10 mouse cellular contexts compared by ENCODE assay signal in the genomic region with DNA sequence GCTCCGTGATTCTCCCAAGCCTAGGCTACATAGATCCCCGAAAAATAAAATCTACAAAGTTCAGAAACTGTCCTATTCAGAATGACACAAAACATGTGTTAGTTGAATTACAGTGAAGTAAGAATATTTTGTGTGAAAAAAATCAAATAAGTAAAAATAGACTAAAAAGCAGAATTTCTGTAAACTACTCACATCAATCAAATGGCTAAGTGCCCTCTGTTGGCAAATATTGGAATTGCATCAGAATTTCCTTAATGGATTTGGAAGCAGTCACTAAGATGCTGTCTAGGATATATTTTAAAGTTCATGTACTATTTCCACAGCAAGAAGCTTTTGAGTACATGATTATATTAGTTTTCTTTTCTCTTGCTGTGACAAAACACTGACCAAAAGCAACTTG. TPM values are rescaled to one million over a fixed set of nuclear protein-coding genes. Genes with fewer than 3 reads are reported as not detected.
DNase-seq lines count a peak whose midpoint lies in the region; ATAC-seq lines count a peak whose summit lies in the region.
"Had no signal": no experiment of that assay in that cellular context is flagged by ENCODE, and none has a peak within 500 bp of the region (broad histone marks: within the 10 kb centered on the region; RNA-seq: fewer than 3 reads in every experiment).

No protein-coding gene starts in this region.

- no peaks in the 10 kb centered on the region for H3K4me1 ChIP-seq in forebrain, embryonic 13.5 days
- H3K4me1 ChIP-seq: limb, embryonic 12.5 days had no signal

- H3K9me3 ChIP-seq in forebrain, embryonic 13.5 days (replicated peaks), result no peaks in the 10 kb centered on the region
- H3K9me3 ChIP-seq: limb, embryonic 12.5 days had no signal

- no peaks in the 10 kb centered on the region for H3K36me3 ChIP-seq in forebrain, embryonic 13.5 days (ENCODE audit: poor library complexity, severe bottlenecking)
- H3K36me3 ChIP-seq: limb, embryonic 12.5 days had no signal

- H3K4me2 ChIP-seq in forebrain, embryonic 13.5 days, result no peak overlapping the region
- H3K4me2 ChIP-seq: limb, embryonic 12.5 days had no signal

- DNase-seq in kidney, postnatal 14 days, result peak; percentile 45
- no peak for DNase-seq in kidney, adult 8-10 months
- DNase-seq in B cell, adult 2 months, result peak; percentile 45 to 59
- DNase-seq in ES-CJ7 (ENCODE audit: low read depth, low spot score), result peak; percentile 40
- DNase-seq in embryo, embryonic 9.5 days (ENCODE audit: extremely low spot score), result peak; percentile 23
- no peak for DNase-seq in frontal cortex, postnatal 10 days (ENCODE audit: low spot score in 2 of 2)
- DNase-seq in adrenal gland, postnatal 14 days, result no peak
- DNase-seq: cerebellum, adult 18-20 months had no signal

- H3K27me3 ChIP-seq in forebrain, embryonic 13.5 days, result no peaks in the 10 kb centered on the region
- H3K27me3 ChIP-seq: limb, embryonic 12.5 days had no signal

- WGBS in forebrain, embryonic 13.5 days, result 96% methylated on average over 2 of the region's 2 CpGs

- no peak overlapping the region for H3K9ac ChIP-seq in forebrain, embryonic 13.5 days
- H3K9ac ChIP-seq: limb, embryonic 12.5 days had no signal

- no peak overlapping the region for H3K4me3 ChIP-seq in forebrain, embryonic 13.5 days
- H3K4me3 ChIP-seq: limb, embryonic 12.5 days had no signal

- ATAC-seq in forebrain, embryonic 13.5 days, result no peak

- no peak overlapping the region for H3K27ac ChIP-seq in forebrain, embryonic 13.5 days
- H3K27ac ChIP-seq: limb, embryonic 12.5 days had no signal

RNA-seq across cellular contexts. Expression of a gene that starts 9.8 kb away (rescaled TPM):
- 36.8 and 40.3 TPM in 2 replicates for polyA plus RNA-seq in forebrain, embryonic 13.5 days (2015; fragmentation: Nextera tagmentation; extraction: Ambion mirVana)
- total RNA-seq in adrenal gland, postnatal 14 days (2021), result 24.1 and 33.5 TPM in 2 replicates

RNA-seq across cellular contexts. Expression of a gene that starts 31.4 kb away (rescaled TPM):
- 0.28 and 0.63 TPM in 2 replicates for polyA plus RNA-seq in forebrain, embryonic 13.5 days (2015; fragmentation: Nextera tagmentation; extraction: Ambion mirVana)
- 26.6 and 27.1 TPM in 2 replicates for total RNA-seq in adrenal gland, postnatal 14 days (2021)

RNA-seq across cellular contexts. Expression of a gene that starts 44.2 kb away (rescaled TPM):
- polyA plus RNA-seq in forebrain, embryonic 13.5 days (2015; fragmentation: Nextera tagmentation; extraction: Ambion mirVana), result 5.9 and 6.4 TPM in 2 replicates
- total RNA-seq in adrenal gland, postnatal 14 days (2021), result 17.1 and 18.2 TPM in 2 replicates

Comparison
In these comparisons a context has a peak if more than half of its experiments do, and no peak if none do; other contexts are left out.
1. DNase-seq: peak in kidney, postnatal 14 days (single experiment), B cell, adult 2 months (2 of 2), ES-CJ7 (single experiment) and embryo, embryonic 9.5 days (single experiment); none in kidney, adult 8-10 months (0 of 2), frontal cortex, postnatal 10 days (0 of 2) and adrenal gland, postnatal 14 days (single experiment).